Mouse (Mus musculus): ENCODE data around the gene Bcl2l11. TPM values are rescaled to one million over a fixed set of nuclear protein-coding genes. Genes with fewer than 3 reads are reported as not detected.
A peak's percentile ranks its signal among the peaks of the same experiment; 100 is the strongest.

The Bcl2l11 gene
- polyA plus RNA-seq, 1 experiment from 2014 or later, result 26.2 TPM

DNA sequence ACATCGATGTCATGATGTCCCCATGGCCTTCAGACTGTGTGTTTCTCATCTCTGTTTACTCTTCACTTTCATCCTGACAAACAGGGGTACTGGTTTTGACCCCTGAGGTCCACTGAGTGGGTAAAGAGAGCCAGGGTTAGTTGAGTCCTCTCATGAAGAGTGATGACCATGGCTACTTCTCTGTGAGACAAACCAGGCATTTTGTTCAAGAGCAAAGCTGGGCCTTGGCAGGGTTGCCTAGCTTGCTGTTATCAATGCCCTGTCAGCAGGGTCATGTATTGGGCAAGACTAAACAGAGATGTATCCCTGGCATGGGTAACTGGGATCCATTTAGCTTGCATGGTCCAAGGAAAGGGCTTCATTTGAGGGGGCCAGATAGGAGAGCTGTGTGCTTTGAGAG lies 61.4 kb downstream of the Bcl2l11 start:
- 95% methylated on average over 1 of the region's 1 CpGs for WGBS
- H3K4me1 ChIP-seq (replicated peaks), result 0 out of 2 replicates have a peak, but pooled peaks cover 4% of the 10 kb centered on the region

DNA sequence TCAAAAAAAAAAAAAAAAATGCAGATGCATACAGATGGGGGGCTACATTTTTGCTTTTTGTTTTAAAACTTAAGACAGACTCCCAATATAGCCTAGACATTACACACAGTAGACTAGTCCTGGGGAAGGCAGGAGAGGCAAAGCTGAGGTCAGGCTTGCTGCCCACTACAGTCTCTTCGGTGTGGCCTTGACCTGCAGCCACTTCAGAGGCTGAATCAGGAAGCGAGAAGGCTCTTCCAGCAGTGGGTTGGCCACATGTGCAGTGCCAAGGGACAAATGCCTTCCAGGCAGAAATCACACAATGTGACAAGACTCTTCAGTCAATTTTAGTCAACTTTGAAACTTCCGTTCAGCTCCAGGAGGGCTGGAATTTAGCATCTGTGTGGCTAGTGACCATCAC lies 62.6 kb downstream of the Bcl2l11 start:
- no peaks in the 10 kb centered on the region for H3K27me3 ChIP-seq (ENCODE audit: insufficient read depth, poor library complexity, severe bottlenecking)
- no peak for DNase-seq (ENCODE audit: low spot score)
- 0 out of 2 replicates have a peak, but pooled peaks cover 4% of the 10 kb centered on the region for H3K4me1 ChIP-seq (replicated peaks)
- H3K9me3 ChIP-seq, result no peaks in the 10 kb centered on the region
- WGBS, result 82% methylated on average over 3 of the region's 3 CpGs
- H3K27ac ChIP-seq, result no peak overlapping the region
- H3K36me3 ChIP-seq, result no peaks in the 10 kb centered on the region
- no peak overlapping the region for H3K4me3 ChIP-seq

More for the DNA sequence above, 61.4 kb downstream of the Bcl2l11 start:
- DNase-seq (ENCODE audit: low spot score), result no peak
- Histone ChIP-seq H3K27me3 (ENCODE audit: insufficient read depth, poor library complexity, severe bottlenecking) (no peaks in the 10 kb centered on the region), H3K27ac (no peak overlapping the region), H3K4me3 (no peak overlapping the region), H3K9me3 (no peaks in the 10 kb centered on the region), H3K36me3 (no peaks in the 10 kb centered on the region)

- no peak overlapping the region for H3K27ac ChIP-seq
- no peaks in the 10 kb centered on the region for H3K36me3 ChIP-seq
- H3K27me3 ChIP-seq (ENCODE audit: insufficient read depth, poor library complexity, severe bottlenecking), result no peaks in the 10 kb centered on the region
- H3K9me3 ChIP-seq, result no peaks in the 10 kb centered on the region
- H3K4me1 ChIP-seq (replicated peaks), result 0 out of 2 replicates have a peak, but pooled peaks cover 4% of the 10 kb centered on the region
- WGBS, result 67% methylated on average over 10 of the region's 10 CpGs
- H3K4me3 ChIP-seq, result no peak overlapping the region
- peak; percentile 48 for DNase-seq (ENCODE audit: low spot score)
Observed at GRCm38 (mm10) chr2:128189691-128190090, 63.9 kb downstream of the Bcl2l11 start.

DNA sequence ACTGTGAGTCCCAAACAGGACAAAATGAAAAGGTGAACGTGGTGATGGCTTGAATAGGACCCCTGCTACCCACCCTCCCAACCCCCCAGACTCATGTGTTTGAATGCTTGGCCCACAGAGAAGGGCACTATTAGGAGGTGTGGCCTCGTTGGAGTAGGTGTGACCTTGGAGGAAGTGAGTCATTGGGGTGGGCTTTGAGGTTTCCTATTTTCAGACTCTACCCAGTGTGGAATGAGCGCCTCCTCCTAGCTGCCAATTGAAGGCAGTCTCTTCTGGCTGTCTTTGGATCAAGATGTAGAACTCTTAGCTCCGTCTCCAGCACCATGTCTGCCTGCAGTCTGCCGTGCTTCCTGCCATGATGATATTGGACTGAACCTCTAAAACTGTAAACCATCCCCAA lies 64.4 kb downstream of the Bcl2l11 start:
- Histone ChIP-seq H3K27ac (no peak overlapping the region), H3K36me3 (no peaks in the 10 kb centered on the region), H3K4me1 (replicated peaks) (0 out of 2 replicates have a peak, but pooled peaks cover 4% of the 10 kb centered on the region), H3K4me3 (no peak overlapping the region), H3K27me3 (ENCODE audit: insufficient read depth, poor library complexity, severe bottlenecking) (no peaks in the 10 kb centered on the region), H3K9me3 (no peaks in the 10 kb centered on the region)
- WGBS, result 82% methylated on average over 5 of the region's 5 CpGs
- DNase-seq (ENCODE audit: low spot score), result no peak

DNA sequence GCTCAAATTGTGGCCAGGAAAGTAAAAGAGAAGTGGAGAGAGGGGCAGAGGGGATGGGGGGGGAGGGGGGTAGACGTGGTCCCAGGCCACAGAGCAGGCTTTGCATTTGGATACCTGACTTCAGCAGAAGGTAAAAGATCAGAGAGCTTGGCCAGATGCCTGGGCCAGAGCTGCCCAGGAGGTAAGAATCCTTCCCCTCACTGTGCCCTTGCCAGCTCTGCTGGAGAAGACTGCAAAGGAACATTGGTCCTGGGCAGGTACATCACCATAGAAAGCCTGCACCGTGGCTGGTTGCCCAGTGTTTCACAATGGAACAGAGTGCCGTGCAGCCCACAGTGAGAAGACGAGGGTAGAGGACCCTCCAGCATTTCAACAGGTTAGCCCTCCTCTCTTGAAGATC lies 67.6 kb downstream of the Bcl2l11 start:
- no peaks in the 10 kb centered on the region for H3K27me3 ChIP-seq (ENCODE audit: insufficient read depth, poor library complexity, severe bottlenecking)
- H3K4me3 ChIP-seq, result no peak overlapping the region
- 56% methylated on average over 4 of the region's 4 CpGs for WGBS
- no peaks in the 10 kb centered on the region for H3K9me3 ChIP-seq
- H3K4me1 ChIP-seq (replicated peaks), result 0 out of 2 replicates have a peak, but pooled peaks cover 4% of the 10 kb centered on the region
- no peak for DNase-seq (ENCODE audit: low spot score)
- no peak overlapping the region for H3K27ac ChIP-seq
- H3K36me3 ChIP-seq, result no peaks in the 10 kb centered on the region

- no peak overlapping the region for H3K4me3 ChIP-seq
- 82% methylated on average over 3 of the region's 3 CpGs for WGBS
- no peaks in the 10 kb centered on the region for H3K27me3 ChIP-seq (ENCODE audit: insufficient read depth, poor library complexity, severe bottlenecking)
- H3K36me3 ChIP-seq, result no peaks in the 10 kb centered on the region
- no peaks in the 10 kb centered on the region for H3K9me3 ChIP-seq
- H3K4me1 ChIP-seq (replicated peaks), result no peaks in the 10 kb centered on the region
- no peak overlapping the region for H3K27ac ChIP-seq
- DNase-seq (ENCODE audit: low spot score), result no peak
Observed at GRCm38 (mm10) chr2:128197379-128197778, 71.5 kb downstream of the Bcl2l11 start.

DNA sequence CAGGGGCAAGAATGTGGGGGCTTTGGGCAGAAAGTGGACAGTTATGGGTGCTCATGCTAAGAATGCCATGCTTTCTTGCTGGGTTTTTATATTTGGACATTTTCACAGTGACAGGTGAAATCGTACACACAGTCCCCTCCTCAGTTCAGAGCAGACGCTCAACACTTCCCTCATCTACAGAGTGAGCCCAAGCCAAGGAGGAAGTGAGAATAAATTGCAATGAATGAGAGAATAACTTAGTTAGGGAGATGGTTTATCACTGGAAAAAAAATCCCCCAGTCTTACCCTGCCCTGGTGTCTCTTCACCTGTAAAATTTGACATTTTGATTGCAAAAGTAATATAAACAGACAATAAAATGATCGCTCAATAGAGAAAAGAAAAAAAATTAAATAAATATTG lies 77.3 kb downstream of the Bcl2l11 start:
- no peak overlapping the region for H3K4me3 ChIP-seq
- WGBS, result 85% methylated on average over 3 of the region's 3 CpGs
- no peak overlapping the region for H3K27ac ChIP-seq
- no peaks in the 10 kb centered on the region for H3K9me3 ChIP-seq
- H3K4me1 ChIP-seq (replicated peaks), result 0 out of 2 replicates have a peak, but pooled peaks cover 2% of the 10 kb centered on the region
- no peaks in the 10 kb centered on the region for H3K27me3 ChIP-seq (ENCODE audit: insufficient read depth, poor library complexity, severe bottlenecking)
- DNase-seq (ENCODE audit: low spot score), result no peak
- H3K36me3 ChIP-seq, result no peaks in the 10 kb centered on the region

DNA sequence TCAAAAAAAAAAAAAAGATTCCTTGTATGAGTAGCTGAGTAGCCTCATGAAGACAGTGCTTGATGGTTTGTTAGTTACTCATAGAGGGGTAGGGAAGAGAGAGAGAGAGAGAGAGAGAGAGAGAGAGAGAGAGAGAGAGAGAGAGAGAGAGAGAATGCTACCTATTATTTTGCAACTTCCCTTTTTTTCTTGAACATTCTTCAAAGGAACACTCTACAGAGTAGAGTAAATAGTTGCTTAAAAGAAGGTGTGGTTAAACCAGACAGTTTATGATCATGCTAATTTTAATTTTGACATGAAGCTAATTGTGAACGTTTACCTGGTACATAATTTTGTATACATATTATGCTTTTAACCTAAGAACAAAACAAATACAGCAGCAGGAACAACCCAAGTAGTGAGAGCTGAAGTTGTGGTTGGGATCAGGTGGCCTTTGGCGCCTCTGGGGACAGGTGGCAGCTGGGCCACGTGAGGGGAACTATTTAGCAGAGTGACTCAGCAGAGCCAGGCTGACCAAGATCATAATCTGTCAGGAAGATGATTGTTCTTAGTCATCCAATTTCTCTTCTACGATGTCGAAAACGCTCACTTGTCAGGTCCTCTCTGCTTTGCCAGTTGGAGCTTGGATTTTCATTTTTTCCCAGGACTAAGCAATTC lies 78.0 kb downstream of the Bcl2l11 start:
- 88% methylated on average over 6 of the region's 6 CpGs for WGBS
- H3K4me1 ChIP-seq (replicated peaks), result 0 out of 2 replicates have a peak, but pooled peaks cover 2% of the 10 kb centered on the region
- no peaks in the 10 kb centered on the region for H3K27me3 ChIP-seq (ENCODE audit: insufficient read depth, poor library complexity, severe bottlenecking)
- H3K27ac ChIP-seq, result no peak overlapping the region
- DNase-seq (ENCODE audit: low spot score), result no peak
- no peaks in the 10 kb centered on the region for H3K9me3 ChIP-seq
- no peak overlapping the region for H3K4me3 ChIP-seq
- no peaks in the 10 kb centered on the region for H3K36me3 ChIP-seq

DNA sequence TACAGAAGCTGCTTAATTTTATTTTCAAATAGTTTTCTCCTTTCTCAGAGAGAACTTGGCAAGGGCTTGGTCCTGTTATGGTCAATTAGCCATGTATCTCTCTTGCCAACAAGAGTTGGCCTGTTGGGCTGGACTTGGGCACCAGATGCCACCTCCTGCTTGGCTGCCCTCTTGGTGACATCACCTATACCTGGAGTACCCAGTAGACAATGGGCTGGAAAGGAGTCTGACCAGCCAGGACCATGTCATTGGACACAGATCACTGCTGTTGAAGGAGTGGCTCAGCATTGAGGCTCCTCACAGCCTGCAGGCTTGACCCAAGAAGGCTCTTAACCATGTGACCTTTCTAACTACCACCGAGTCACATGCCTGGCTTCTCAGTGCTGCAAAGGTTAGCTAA lies 82.7 kb downstream of the Bcl2l11 start:
- peaks cover 14% of the 10 kb centered on the region for H3K4me1 ChIP-seq (replicated peaks)
- no peaks in the 10 kb centered on the region for H3K36me3 ChIP-seq
- 88% methylated on average over 1 of the region's 1 CpGs for WGBS

DNA sequence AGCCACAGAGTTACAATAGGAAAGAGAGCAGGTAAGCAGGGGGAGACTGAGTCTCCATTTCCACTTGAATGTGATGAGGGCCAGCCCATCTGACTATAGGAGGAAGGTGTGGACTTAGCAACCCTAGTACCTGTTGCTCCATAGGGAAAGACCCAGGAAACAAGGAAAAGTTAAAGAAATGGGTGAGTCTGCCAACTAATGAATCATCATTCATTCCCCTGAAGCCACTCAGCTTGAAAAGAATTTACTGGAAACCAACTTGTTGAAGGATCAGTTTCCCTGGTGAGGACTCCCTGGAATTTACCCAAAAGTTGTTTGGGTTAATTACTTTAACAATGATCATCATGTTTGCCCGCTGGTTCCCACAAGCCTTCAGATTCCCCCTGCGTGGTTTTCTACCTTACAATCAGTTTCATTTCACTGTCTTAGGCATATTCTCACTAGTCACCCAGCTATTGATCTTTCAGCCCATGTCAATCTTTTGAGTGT lies 84.0 kb downstream of the Bcl2l11 start:
- DNase-seq (ENCODE audit: low spot score), result no peak
- 81% methylated on average over 2 of the region's 2 CpGs for WGBS

More for the DNA sequence above, 82.7 kb downstream of the Bcl2l11 start:
- no peak overlapping the region for H3K27ac ChIP-seq
- H3K9me3 ChIP-seq, result no peaks in the 10 kb centered on the region
- no peak overlapping the region for H3K4me3 ChIP-seq
- no peak for DNase-seq (ENCODE audit: low spot score)
- peaks cover 7% of the 10 kb centered on the region; the same call in 1 of the 2 replicates for H3K27me3 ChIP-seq (ENCODE audit: insufficient read depth, poor library complexity, severe bottlenecking)

DNA sequence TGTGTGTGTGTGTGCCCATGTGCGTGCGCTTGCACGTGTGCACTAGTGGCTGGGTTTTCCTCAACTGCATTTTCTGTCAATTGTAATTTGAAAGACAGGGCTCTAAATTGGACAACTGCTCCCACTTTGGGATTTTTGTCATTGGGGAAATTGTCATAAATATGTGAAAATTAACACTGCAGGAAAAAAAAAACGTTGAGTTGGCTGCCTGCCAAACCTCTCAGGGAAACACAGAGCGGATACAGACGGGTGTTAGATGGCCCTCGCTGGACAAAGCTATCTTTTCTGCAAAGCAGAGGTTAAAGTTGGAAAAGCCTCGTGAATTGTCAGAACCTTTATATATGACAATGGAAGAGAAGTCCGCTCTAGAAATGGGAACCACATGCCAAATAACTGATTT lies 84.5 kb downstream of the Bcl2l11 start:
- Histone ChIP-seq H3K27ac (no peak overlapping the region), H3K36me3 (no peaks in the 10 kb centered on the region), H3K27me3 (ENCODE audit: insufficient read depth, poor library complexity, severe bottlenecking) (peaks cover 7% of the 10 kb centered on the region; the same call in 1 of the 2 replicates), H3K4me1 (replicated peaks) (peaks cover 14% of the 10 kb centered on the region), H3K9me3 (no peaks in the 10 kb centered on the region), H3K4me3 (no peak overlapping the region)
- no peak for DNase-seq (ENCODE audit: low spot score)
- 63% methylated on average over 9 of the region's 9 CpGs for WGBS

More for the DNA sequence above, 84.0 kb downstream of the Bcl2l11 start:
- peaks cover 14% of the 10 kb centered on the region for H3K4me1 ChIP-seq (replicated peaks)
- no peak overlapping the region for H3K27ac ChIP-seq
- peaks cover 7% of the 10 kb centered on the region; the same call in 1 of the 2 replicates for H3K27me3 ChIP-seq (ENCODE audit: insufficient read depth, poor library complexity, severe bottlenecking)
- no peaks in the 10 kb centered on the region for H3K9me3 ChIP-seq
- no peaks in the 10 kb centered on the region for H3K36me3 ChIP-seq
- no peak overlapping the region for H3K4me3 ChIP-seq

- peak; percentile 27 for DNase-seq (ENCODE audit: low spot score)
- peaks cover 7% of the 10 kb centered on the region; the same call in 1 of the 2 replicates for H3K27me3 ChIP-seq (ENCODE audit: insufficient read depth, poor library complexity, severe bottlenecking)
- H3K4me3 ChIP-seq, result peak overlapping the region; percentile 28
- 13% methylated on average over 19 of the region's 19 CpGs for WGBS
- no peaks in the 10 kb centered on the region for H3K9me3 ChIP-seq
- H3K36me3 ChIP-seq, result no peaks in the 10 kb centered on the region
- H3K27ac ChIP-seq, result peak overlapping the region; percentile 81
- peaks cover 14% of the 10 kb centered on the region for H3K4me1 ChIP-seq (replicated peaks)
Observed at GRCm38 (mm10) chr2:128211022-128211880, 85.4 kb downstream of the Bcl2l11 start.

DNA sequence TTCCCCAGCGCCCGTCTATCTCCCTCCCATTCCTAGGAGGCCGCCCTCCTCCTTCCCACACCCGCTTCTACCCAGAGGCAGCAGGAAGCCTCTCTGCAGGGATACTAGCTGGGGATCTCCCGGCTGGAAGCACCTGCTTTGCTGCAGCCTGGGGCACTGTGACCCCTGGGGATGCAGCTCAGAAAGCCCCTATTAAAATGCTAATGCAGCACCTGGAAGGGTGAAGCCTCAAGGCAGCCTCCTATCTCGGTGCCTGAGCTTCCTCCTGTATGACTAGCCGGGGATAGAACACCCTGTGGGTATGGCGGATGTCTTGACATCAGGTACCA lies 86.0 kb downstream of the Bcl2l11 start:
- no peaks in the 10 kb centered on the region for H3K9me3 ChIP-seq
- WGBS, result 23% methylated on average over 8 of the region's 8 CpGs

More for the DNA sequence above, 86.0 kb downstream of the Bcl2l11 start:
- peak overlapping the region; percentile 81; the same call in 1 of the 2 replicates for H3K27ac ChIP-seq
- peak overlapping the region; percentile 28; the same call in 1 of the 2 replicates for H3K4me3 ChIP-seq
- peaks cover 14% of the 10 kb centered on the region for H3K4me1 ChIP-seq (replicated peaks)
- no peak for DNase-seq (ENCODE audit: low spot score)
- H3K36me3 ChIP-seq, result no peaks in the 10 kb centered on the region
- peaks cover 7% of the 10 kb centered on the region; the same call in 1 of the 2 replicates for H3K27me3 ChIP-seq (ENCODE audit: insufficient read depth, poor library complexity, severe bottlenecking)

Data from hindbrain, embryonic 10.5 days (tissue).